Mouse (Mus musculus): ENCODE results near the gene Nadk. TPM values are rescaled to one million over a fixed set of nuclear protein-coding genes. Genes with fewer than 3 reads are reported as not detected.

Nadk gene
- polyA plus RNA-seq, 1 experiment, result 43.1 TPM

GRCm38 (mm10) chr4:155577741-155578140 lies 15.6 kb downstream of the Nadk start:
- TF ChIP-seq CTCF (IDR thresholded peaks at IDR 0.05; ENCODE audit: control insufficient read depth, insufficient read depth, insufficient replicate concordance, low read depth, low read length), result no peak
- no peak for TF ChIP-seq POLR2A (IDR thresholded peaks at IDR 0.05; ENCODE audit: control insufficient read depth, low read depth, low read length)
- H3K36me3 ChIP-seq (ENCODE audit: control insufficient read depth, insufficient read depth, low read length), result peaks cover 3% of the 10 kb centered on the region; the same call in 1 of the 2 replicates
- H3K4me3 ChIP-seq (ENCODE audit: control insufficient read depth, low read depth, low read length), result no peak overlapping the region
- peaks cover 9% of the 10 kb centered on the region for H3K4me1 ChIP-seq (ENCODE audit: control insufficient read depth, insufficient read depth, low read length)
- peak overlapping the region; percentile 5 for H3K27ac ChIP-seq (ENCODE audit: control insufficient read depth, insufficient read depth, low read depth, low read length)
- no peaks in the 10 kb centered on the region for H3K27me3 ChIP-seq (ENCODE audit: control insufficient read depth, insufficient read depth, low read length)

GRCm38 (mm10) chr4:155578336-155579125 lies 16.4 kb downstream of the Nadk start:
- TF ChIP-seq CTCF (IDR thresholded peaks at IDR 0.05; ENCODE audit: control insufficient read depth, insufficient read depth, insufficient replicate concordance, low read depth, low read length) (no peak), POLR2A (IDR thresholded peaks at IDR 0.05; ENCODE audit: control insufficient read depth, low read depth, low read length) (no peak)
- peaks cover 3% of the 10 kb centered on the region; the same call in 1 of the 2 replicates for H3K36me3 ChIP-seq (ENCODE audit: control insufficient read depth, insufficient read depth, low read length)
- no peak overlapping the region for H3K4me3 ChIP-seq (ENCODE audit: control insufficient read depth, low read depth, low read length)
- peaks cover 9% of the 10 kb centered on the region for H3K4me1 ChIP-seq (ENCODE audit: control insufficient read depth, insufficient read depth, low read length)
- H3K27ac ChIP-seq (ENCODE audit: control insufficient read depth, insufficient read depth, low read depth, low read length), result peak overlapping the region; percentile 58
- no peaks in the 10 kb centered on the region for H3K27me3 ChIP-seq (ENCODE audit: control insufficient read depth, insufficient read depth, low read length)

- H3K4me1 ChIP-seq (ENCODE audit: control insufficient read depth, insufficient read depth, low read length), result peaks cover 4% of the 10 kb centered on the region
- peak; percentile 50; the same call in 1 of the 2 replicates for TF ChIP-seq CTCF (IDR thresholded peaks at IDR 0.05; ENCODE audit: control insufficient read depth, insufficient read depth, insufficient replicate concordance, low read depth, low read length)
- TF ChIP-seq POLR2A (IDR thresholded peaks at IDR 0.05; ENCODE audit: control insufficient read depth, low read depth, low read length), result no peak
- no peak overlapping the region for H3K4me3 ChIP-seq (ENCODE audit: control insufficient read depth, low read depth, low read length)
- H3K27ac ChIP-seq (ENCODE audit: control insufficient read depth, insufficient read depth, low read depth, low read length), result no peak overlapping the region
- peaks cover 5% of the 10 kb centered on the region for H3K36me3 ChIP-seq (ENCODE audit: control insufficient read depth, insufficient read depth, low read length)
- no peaks in the 10 kb centered on the region for H3K27me3 ChIP-seq (ENCODE audit: control insufficient read depth, insufficient read depth, low read length)
These were observed 18.2 kb downstream of the Nadk start for GRCm38 (mm10) chr4:155580420-155580819.

- no peak for TF ChIP-seq CTCF (IDR thresholded peaks at IDR 0.05; ENCODE audit: control insufficient read depth, insufficient read depth, insufficient replicate concordance, low read depth, low read length)
- no peak for TF ChIP-seq POLR2A (IDR thresholded peaks at IDR 0.05; ENCODE audit: control insufficient read depth, low read depth, low read length)
- H3K4me1 ChIP-seq (ENCODE audit: control insufficient read depth, insufficient read depth, low read length), result peaks cover 4% of the 10 kb centered on the region
- no peak overlapping the region for H3K4me3 ChIP-seq (ENCODE audit: control insufficient read depth, low read depth, low read length)
- no peak overlapping the region for H3K27ac ChIP-seq (ENCODE audit: control insufficient read depth, insufficient read depth, low read depth, low read length)
- no peaks in the 10 kb centered on the region for H3K27me3 ChIP-seq (ENCODE audit: control insufficient read depth, insufficient read depth, low read length)
- peaks cover 6% of the 10 kb centered on the region for H3K36me3 ChIP-seq (ENCODE audit: control insufficient read depth, insufficient read depth, low read length)
These were observed 20.2 kb downstream of the Nadk start for GRCm38 (mm10) chr4:155582279-155582905.

GRCm38 (mm10) chr4:155589356-155589755 lies 27.2 kb downstream of the Nadk start:
- Histone ChIP-seq H3K27me3 (ENCODE audit: control insufficient read depth, insufficient read depth, low read length) (no peaks in the 10 kb centered on the region), H3K4me3 (ENCODE audit: control insufficient read depth, low read depth, low read length) (no peak overlapping the region), H3K36me3 (ENCODE audit: control insufficient read depth, insufficient read depth, low read length) (peaks cover 7% of the 10 kb centered on the region), H3K4me1 (ENCODE audit: control insufficient read depth, insufficient read depth, low read length) (no peaks in the 10 kb centered on the region; the same call in 1 of the 2 replicates), H3K27ac (ENCODE audit: control insufficient read depth, insufficient read depth, low read depth, low read length) (no peak overlapping the region)
- TF ChIP-seq POLR2A (IDR thresholded peaks at IDR 0.05; ENCODE audit: control insufficient read depth, low read depth, low read length), result no peak
- no peak for TF ChIP-seq CTCF (IDR thresholded peaks at IDR 0.05; ENCODE audit: control insufficient read depth, insufficient read depth, insufficient replicate concordance, low read depth, low read length)

GRCm38 (mm10) chr4:155591012-155591719 lies 29.0 kb downstream of the Nadk start:
- Histone ChIP-seq H3K4me3 (ENCODE audit: control insufficient read depth, low read depth, low read length) (no peak overlapping the region), H3K27me3 (ENCODE audit: control insufficient read depth, insufficient read depth, low read length) (no peaks in the 10 kb centered on the region), H3K4me1 (ENCODE audit: control insufficient read depth, insufficient read depth, low read length) (no peaks in the 10 kb centered on the region; the same call in 1 of the 2 replicates), H3K36me3 (ENCODE audit: control insufficient read depth, insufficient read depth, low read length) (peaks cover 6% of the 10 kb centered on the region), H3K27ac (ENCODE audit: control insufficient read depth, insufficient read depth, low read depth, low read length) (no peak overlapping the region)
- TF ChIP-seq POLR2A (IDR thresholded peaks at IDR 0.05; ENCODE audit: control insufficient read depth, low read depth, low read length), result no peak
- no peak for TF ChIP-seq CTCF (IDR thresholded peaks at IDR 0.05; ENCODE audit: control insufficient read depth, insufficient read depth, insufficient replicate concordance, low read depth, low read length)

- TF ChIP-seq CTCF (IDR thresholded peaks at IDR 0.05; ENCODE audit: control insufficient read depth, insufficient read depth, insufficient replicate concordance, low read depth, low read length) (no peak), POLR2A (IDR thresholded peaks at IDR 0.05; ENCODE audit: control insufficient read depth, low read depth, low read length) (no peak)
These were observed 31.6 kb downstream of the Nadk start for GRCm38 (mm10) chr4:155593780-155594179.

More at GRCm38 (mm10) chr4:155593780-155594179, 31.6 kb downstream of the Nadk start:
- Histone ChIP-seq H3K4me3 (ENCODE audit: control insufficient read depth, low read depth, low read length) (no peak overlapping the region), H3K36me3 (ENCODE audit: control insufficient read depth, insufficient read depth, low read length) (peaks cover 2% of the 10 kb centered on the region; the same call in 1 of the 2 replicates), H3K27me3 (ENCODE audit: control insufficient read depth, insufficient read depth, low read length) (no peaks in the 10 kb centered on the region), H3K4me1 (ENCODE audit: control insufficient read depth, insufficient read depth, low read length) (peaks cover 3% of the 10 kb centered on the region), H3K27ac (ENCODE audit: control insufficient read depth, insufficient read depth, low read depth, low read length) (no peak overlapping the region)
